Mouse (Mus musculus) frontal cortex, adult (tissue): ENCODE measurements at regions not wholly inside any gene's neighbourhood (a gene's known extent, or its start where the extent isn't known, plus 50 kb on each side); places are given as distances from the start of the nearest gene placed in this dataset.
"Not testable (repeated sequence)": the region's sequence is repeated elsewhere in the genome, so short reads cannot be mapped to it uniquely, and the experiment has no call there.

Experiments
- ATAC-seq: cut with Nextera tagmentation; 2 replicates; pipeline ENCODE4 v1.9.2; 2017; ENCODE audit warnings: mild to moderate bottlenecking, moderate library complexity, mixed read lengths; ENCODE audit not compliant: low TSS enrichment

GRCm38 (mm10) chr6:75089971-75090370 lies 1407.6 kb downstream of the Gm9008 start:
- no peak for ATAC-seq

GRCm38 (mm10) chr6:75067758-75068157 lies 1429.8 kb downstream of the Gm9008 start:
- ATAC-seq: no peak

GRCm38 (mm10) chr6:75042336-75043010 lies 1455.1 kb downstream of the Gm9008 start:
- ATAC-seq: peak; percentile 38; the same call in 1 of the 2 replicates

- no peak for ATAC-seq
Measured at GRCm38 (mm10) chr6:75039451-75039850, 1458.1 kb downstream of the Gm9008 start.

- not testable (repeated sequence) for ATAC-seq
Measured at GRCm38 (mm10) chr6:75037179-75037578, 1460.4 kb downstream of the Gm9008 start.
